Mouse (Mus musculus) lung, embryonic 15.5 days (tissue): ENCODE data around the gene Phldb3. TPM values are rescaled to one million over a fixed set of nuclear protein-coding genes. Genes with fewer than 3 reads are reported as not detected.

Experiments
- ATAC-seq: fragments of 200-750 bp; cut with Nextera tagmentation; 2 replicates; pipeline ENCODE4 v1.8.0; 2017; ENCODE audit warnings: moderate number of reproducible peaks, borderline replicate concordance; ENCODE audit not compliant: low FRiP score, low TSS enrichment; ENCODE audit errors: extremely low read depth
- H3K27ac ChIP-seq: fragments of 300-500 bp; sonication (generic); 2 replicates; pipeline ENCODE4 v1.5.1; 2015; ENCODE audit warnings: moderate library complexity, mild to moderate bottlenecking, inconsistent platforms
- H3K27me3 ChIP-seq: fragments of 300-500 bp; sonication (generic); 2 replicates; pipeline ENCODE4 v1.6.1; 2015; ENCODE audit warnings: inconsistent platforms
- H3K36me3 ChIP-seq: fragments of 300-500 bp; sonication (generic); 2 replicates; pipeline ENCODE4 v1.6.1; 2015; ENCODE audit warnings: inconsistent platforms
- H3K4me1 ChIP-seq: fragments of 300-500 bp; sonication (generic); 2 replicates; pipeline ENCODE4 v1.6.1; 2015; ENCODE audit warnings: inconsistent platforms
- H3K4me2 ChIP-seq: fragments of 300-500 bp; sonication (generic); 2 replicates; pipeline ENCODE4 v1.6.1; 2015; ENCODE audit warnings: inconsistent platforms, mild to moderate bottlenecking, moderate library complexity
- H3K4me3 ChIP-seq: fragments of 300-500 bp; sonication (generic); 2 replicates; pipeline ENCODE4 v1.5.1; 2015; ENCODE audit warnings: mild to moderate bottlenecking, inconsistent platforms
- H3K9ac ChIP-seq: fragments of 300-500 bp; sonication (generic); 2 replicates; pipeline ENCODE4 v1.6.1; 2015; ENCODE audit warnings: inconsistent platforms
- H3K9me3 ChIP-seq: fragments of 300-500 bp; sonication (generic); 2 replicates; pipeline ENCODE4 v1.6.1; 2016; ENCODE audit warnings: inconsistent platforms
- WGBS: fragments of 180-500 bp; shearing (Covaris S2); methylation state at CpG from one replicate; pipeline ENCODE4 v1.1.7; 2015; 5-methylcytosine and 5-hydroxymethylcytosine counted together
- polyA plus RNA-seq: library from polyadenylated mRNA; unstranded; fragments of >200 nt; fragmentation: Nextera tagmentation; extraction: Ambion mirVana; gene quantifications from 2 replicates; pipeline ENCODE4 v1.2.1, GENCODE M21; 2015

Gene Phldb3
- polyA plus RNA-seq, 1 experiment from 2014 or later = 0.21 TPM

DNA sequence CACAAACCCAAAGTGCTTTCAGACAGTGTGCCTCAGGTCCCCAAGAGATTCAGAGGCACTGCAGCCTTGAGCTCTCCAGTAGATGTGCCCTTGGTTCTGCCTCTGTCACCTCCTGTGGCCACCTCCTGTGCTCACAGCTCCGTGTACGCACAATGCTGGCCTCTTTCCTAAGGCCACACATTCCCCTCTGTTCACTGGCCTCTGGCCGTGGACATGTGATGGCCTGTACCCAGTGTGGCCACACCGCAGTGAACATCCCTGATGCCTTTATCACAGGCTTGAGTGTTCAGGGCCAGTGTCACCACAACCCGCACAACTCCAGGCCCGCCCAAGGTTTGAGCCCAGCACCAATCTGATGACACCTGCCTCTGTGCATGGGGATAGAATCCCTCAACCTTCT lies 25.7 kb upstream of the Phldb3 start:
- Histone ChIP-seq H3K9me3 (no peaks in the 10 kb centered on the region), H3K4me2 (no peak overlapping the region), H3K4me1 (peaks cover 14% of the 10 kb centered on the region), H3K27ac (no peak overlapping the region), H3K9ac (no peak overlapping the region), H3K36me3 (no peaks in the 10 kb centered on the region), H3K27me3 (peaks cover 30% of the 10 kb centered on the region), H3K4me3 (no peak overlapping the region)
- WGBS = 93% methylated on average over 6 of the region's 6 CpGs
- no peak for ATAC-seq

DNA sequence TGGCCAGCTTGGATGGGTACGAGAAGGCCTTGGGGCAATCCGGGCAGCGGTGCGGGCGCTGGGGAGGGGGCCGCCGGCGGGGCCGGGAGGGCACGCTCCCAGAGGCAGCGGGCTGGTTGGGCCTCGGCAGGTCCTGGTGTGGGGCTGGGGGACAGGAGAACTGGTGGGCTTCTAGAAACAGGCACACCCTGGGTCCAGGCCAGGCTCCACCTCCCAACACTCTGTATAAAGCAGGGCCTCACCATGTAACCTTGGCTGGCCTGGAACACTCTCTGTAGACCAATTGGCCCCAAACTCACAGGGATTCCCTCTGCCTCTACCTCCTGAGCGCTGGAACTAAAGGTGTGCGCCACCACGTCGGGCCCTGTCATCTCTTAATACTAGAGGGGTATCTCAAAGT lies 24.6 kb upstream of the Phldb3 start:
- Histone ChIP-seq H3K27me3 (peaks cover 30% of the 10 kb centered on the region), H3K4me3 (no peak overlapping the region), H3K36me3 (no peaks in the 10 kb centered on the region), H3K9ac (no peak overlapping the region), H3K4me2 (no peak overlapping the region), H3K9me3 (no peaks in the 10 kb centered on the region), H3K27ac (no peak overlapping the region), H3K4me1 (peaks cover 14% of the 10 kb centered on the region)
- 0 out of 2 replicates have a peak, but pooled peaks have one; percentile 37 for ATAC-seq
- WGBS = 42% methylated on average over 16 of the region's 16 CpGs

DNA sequence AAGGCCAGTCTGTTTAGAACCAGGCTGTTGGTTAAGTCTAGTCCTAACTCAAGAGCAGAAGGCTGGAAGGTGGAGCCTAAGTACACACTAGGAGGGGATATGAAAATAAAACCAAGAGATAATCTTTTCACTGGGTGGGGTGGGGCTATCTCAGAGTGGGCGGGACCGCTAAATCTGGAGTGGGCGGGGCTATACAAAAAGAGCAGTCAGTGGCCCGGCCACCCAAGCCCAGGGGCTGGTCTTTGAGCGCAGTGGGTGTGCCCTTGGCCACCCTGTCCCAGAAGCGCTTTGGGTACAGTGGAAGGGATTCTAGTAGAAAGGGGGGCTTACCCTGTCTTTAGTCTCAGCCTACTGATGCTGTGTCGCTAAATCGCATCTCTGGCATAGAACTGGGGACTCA lies 23.7 kb upstream of the Phldb3 start:
- peak; percentile 82 for ATAC-seq
- Histone ChIP-seq H3K27ac (no peak overlapping the region), H3K36me3 (no peaks in the 10 kb centered on the region), H3K27me3 (peaks cover 30% of the 10 kb centered on the region), H3K4me3 (peak overlapping the region; percentile 51), H3K4me2 (peak overlapping the region; percentile 72), H3K9ac (peak overlapping the region; percentile 55), H3K9me3 (no peaks in the 10 kb centered on the region), H3K4me1 (peaks cover 14% of the 10 kb centered on the region)
- 4% methylated on average over 8 of the region's 8 CpGs for WGBS

DNA sequence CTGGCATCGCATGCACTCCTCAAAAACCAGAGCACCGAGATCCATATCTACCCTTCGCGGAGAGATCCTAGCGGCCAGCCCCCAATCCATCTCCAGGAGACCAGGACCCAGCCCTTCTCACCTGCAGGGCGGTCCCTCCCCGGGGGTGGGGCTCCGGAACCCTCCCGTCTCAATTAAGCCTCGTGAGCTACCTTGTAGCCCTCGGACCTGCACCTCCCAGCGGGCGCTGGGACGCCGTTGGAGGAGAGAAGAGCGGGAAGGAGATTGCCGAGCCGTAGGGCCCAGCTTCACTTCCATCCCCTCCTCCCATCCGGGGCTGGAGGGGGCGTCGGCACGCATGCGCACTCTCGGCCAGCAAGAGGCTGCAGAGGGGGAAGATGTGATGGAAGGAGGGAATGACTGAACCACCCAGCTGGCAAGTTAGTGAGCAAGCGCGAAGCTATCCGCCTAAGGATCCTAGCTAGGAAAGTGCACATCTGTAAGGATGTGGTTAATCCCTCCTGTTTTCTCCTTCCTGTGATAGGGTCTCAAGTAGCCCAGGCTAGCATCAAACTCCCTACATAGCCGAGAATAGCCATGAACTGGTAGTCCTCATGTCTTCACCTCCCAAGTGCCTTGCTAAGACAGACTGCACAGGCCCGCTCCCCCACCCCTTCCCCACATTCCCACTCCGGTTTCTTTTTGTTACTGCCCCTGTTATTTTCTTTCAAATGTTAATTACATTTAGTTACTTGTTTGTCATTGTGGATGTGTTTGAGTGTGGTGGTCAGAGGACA lies 23.0 kb upstream of the Phldb3 start, which contains the start of the genes Ethe1 and Zfp575:
Gene Ethe1, plus strand, starts transcription at position 214 of the 776 bp plus-strand sequence.
Gene Zfp575, minus strand, starts transcription at position 312 of the 776 bp plus-strand sequence.
- H3K9me3 ChIP-seq = no peaks in the 10 kb centered on the region
- peak; percentile 48 for ATAC-seq
- H3K27ac ChIP-seq = no peak within 1 kb of the TSS
- 7% methylated on average over 30 of the region's 30 CpGs for WGBS
- H3K4me2 ChIP-seq = peak within 1 kb of the TSS; percentile 72
- H3K4me1 ChIP-seq = peaks cover 14% of the 10 kb centered on the region
- peak within 1 kb of the TSS; percentile 51 for H3K4me3 ChIP-seq
- peak within 1 kb of the TSS; percentile 55 for H3K9ac ChIP-seq
- no peaks in the 10 kb centered on the region for H3K36me3 ChIP-seq
- H3K27me3 ChIP-seq = peaks cover 30% of the 10 kb centered on the region

DNA sequence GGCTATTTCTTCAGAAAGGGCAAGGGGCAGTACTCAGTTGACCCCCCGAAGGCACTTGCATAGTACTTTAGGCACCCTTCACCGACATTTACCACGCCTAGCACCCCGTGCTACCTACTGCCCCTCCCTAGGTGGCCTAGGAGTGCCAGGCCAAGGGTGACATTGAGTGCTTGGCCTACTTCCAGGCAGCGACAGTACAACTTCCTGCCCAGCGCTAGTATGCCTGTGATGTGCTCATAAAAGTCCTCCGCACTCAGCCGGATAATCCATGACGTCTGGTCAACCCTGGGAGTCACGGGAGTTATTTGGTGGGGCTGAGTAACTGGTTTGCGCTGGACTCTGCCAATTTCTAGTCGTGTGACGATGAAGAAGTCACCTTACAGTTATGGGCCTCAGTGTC lies 22.2 kb upstream of the Phldb3 start:
- no peak for ATAC-seq
- H3K27ac ChIP-seq = no peak overlapping the region
- H3K4me3 ChIP-seq = no peak overlapping the region
- no peak overlapping the region for H3K9ac ChIP-seq
- no peaks in the 10 kb centered on the region for H3K36me3 ChIP-seq
- 53% methylated on average over 13 of the region's 13 CpGs for WGBS
- H3K4me1 ChIP-seq = peaks cover 21% of the 10 kb centered on the region
- no peak overlapping the region for H3K4me2 ChIP-seq
- H3K27me3 ChIP-seq = peaks cover 30% of the 10 kb centered on the region
- H3K9me3 ChIP-seq = no peaks in the 10 kb centered on the region

DNA sequence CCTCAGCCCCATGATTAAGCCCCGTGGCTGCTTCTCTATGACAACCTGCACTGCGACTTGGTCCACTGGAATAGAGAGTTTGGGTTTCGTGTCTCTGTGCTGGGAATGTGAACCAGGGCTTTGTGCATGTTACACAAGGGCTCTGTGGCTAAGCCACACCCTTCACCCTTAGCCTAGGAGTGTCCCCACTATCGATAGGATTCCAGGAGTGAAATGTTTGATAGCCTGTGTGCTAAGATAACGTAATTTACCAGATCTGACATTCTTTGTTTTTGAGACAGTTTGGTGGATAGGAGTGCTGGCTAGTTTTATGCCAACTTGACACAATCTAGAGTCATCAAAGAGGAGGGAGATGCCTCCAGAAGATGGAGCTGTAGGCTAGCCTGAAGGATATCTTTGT lies 18.8 kb upstream of the Phldb3 start:
- no peak overlapping the region for H3K9ac ChIP-seq
- H3K4me1 ChIP-seq = peaks cover 33% of the 10 kb centered on the region
- H3K27ac ChIP-seq = no peak overlapping the region
- WGBS = 57% methylated on average over 5 of the region's 5 CpGs
- H3K36me3 ChIP-seq = no peaks in the 10 kb centered on the region
- no peaks in the 10 kb centered on the region for H3K9me3 ChIP-seq
- no peak overlapping the region for H3K4me3 ChIP-seq
- H3K4me2 ChIP-seq = no peak overlapping the region
- H3K27me3 ChIP-seq = peaks cover 18% of the 10 kb centered on the region
- no peak for ATAC-seq

DNA sequence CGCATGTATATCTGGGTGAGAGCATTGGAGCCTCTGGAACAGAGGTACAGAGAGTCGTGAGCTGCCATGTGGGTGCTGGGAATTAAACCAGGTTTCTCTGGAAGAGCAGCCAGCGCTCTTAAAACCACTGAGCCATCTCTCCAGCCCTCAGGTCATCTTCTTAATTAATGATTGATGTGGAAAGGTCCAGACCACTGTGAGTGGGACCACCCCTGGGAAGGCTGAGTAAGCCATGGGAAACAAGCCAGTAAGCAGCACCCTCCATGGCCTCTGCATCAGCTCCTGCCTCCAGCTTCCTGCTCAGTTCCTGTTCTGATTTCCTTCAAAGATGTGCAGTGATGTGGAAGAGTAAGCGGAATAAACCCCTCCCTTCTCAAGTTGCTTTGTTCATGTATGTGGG lies 18.4 kb upstream of the Phldb3 start:
- no peak for ATAC-seq
- Histone ChIP-seq H3K36me3 (no peaks in the 10 kb centered on the region), H3K4me1 (peaks cover 29% of the 10 kb centered on the region; the same call in 1 of the 2 replicates), H3K9ac (no peak overlapping the region), H3K27me3 (peaks cover 14% of the 10 kb centered on the region), H3K4me2 (no peak overlapping the region), H3K9me3 (no peaks in the 10 kb centered on the region), H3K4me3 (no peak overlapping the region), H3K27ac (no peak overlapping the region)
- WGBS = 60% methylated on average over 4 of the region's 4 CpGs

DNA sequence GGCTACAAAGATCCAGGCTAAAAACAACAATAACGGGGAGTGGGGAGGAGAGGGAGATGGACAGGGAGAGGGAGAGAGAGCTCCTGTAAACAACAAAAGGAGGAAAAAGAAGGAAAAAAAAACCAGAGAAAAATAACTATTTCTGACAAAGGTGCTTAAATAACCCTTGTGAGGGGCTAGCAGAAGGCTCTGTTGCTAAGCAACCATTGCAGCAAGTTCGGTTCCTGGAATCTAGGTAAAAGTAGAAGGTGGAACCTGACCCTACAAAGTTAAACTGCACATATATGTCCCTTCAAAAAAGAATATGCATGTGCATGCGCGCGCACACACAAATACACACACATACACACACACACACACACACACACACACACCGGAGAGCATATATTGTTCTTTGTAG lies 17.8 kb upstream of the Phldb3 start:
- no peak overlapping the region for H3K4me3 ChIP-seq
- H3K9me3 ChIP-seq = no peaks in the 10 kb centered on the region
- no peak overlapping the region for H3K27ac ChIP-seq
- H3K4me2 ChIP-seq = no peak overlapping the region
- no peaks in the 10 kb centered on the region for H3K36me3 ChIP-seq
- WGBS = 73% methylated on average over 6 of the region's 6 CpGs
- H3K9ac ChIP-seq = no peak overlapping the region
- H3K4me1 ChIP-seq = peaks cover 23% of the 10 kb centered on the region; the same call in 1 of the 2 replicates
- ATAC-seq = no peak
- peaks cover 10% of the 10 kb centered on the region; the same call in 1 of the 2 replicates for H3K27me3 ChIP-seq

DNA sequence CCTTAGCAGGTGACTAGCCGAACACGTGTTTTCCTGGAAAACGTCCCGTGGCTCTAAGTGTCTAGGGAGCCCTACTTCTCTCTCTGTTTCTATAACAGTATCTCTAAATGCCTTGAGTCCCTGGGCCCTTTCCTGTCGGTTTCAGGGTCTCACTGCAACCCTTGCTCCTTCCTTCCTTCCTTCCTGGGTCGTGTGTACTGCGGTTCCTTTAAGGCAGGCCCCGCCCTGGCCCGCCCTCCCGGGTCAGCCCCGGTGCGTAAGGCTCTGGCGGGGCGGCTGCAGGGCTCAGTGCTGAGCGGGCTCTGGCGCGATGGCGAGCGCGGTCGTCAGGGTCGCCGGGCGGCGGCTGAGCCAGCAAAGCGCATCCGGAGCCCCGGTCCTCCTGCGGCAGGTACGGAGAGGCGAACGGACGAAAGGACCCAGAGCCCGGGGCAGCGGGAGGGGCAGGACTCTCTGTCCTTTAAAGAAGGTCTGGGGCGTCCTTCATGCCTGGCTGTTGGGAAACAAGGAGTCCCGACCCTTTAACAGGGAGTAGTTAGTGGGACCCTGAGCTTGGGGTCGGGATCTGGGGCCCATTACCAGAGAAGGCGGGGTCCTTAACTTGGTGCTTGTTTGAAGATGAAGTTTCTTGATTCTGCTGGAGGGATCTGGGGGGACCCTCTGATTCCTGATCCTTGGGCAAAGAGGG lies 16.8 kb upstream of the Phldb3 start:
- no peaks in the 10 kb centered on the region for H3K36me3 ChIP-seq
- H3K27me3 ChIP-seq = peaks cover 10% of the 10 kb centered on the region; the same call in 1 of the 2 replicates
- 1% methylated on average over 38 of the region's 39 CpGs for WGBS
- H3K4me1 ChIP-seq = 0 out of 2 replicates have a peak, but pooled peaks cover 21% of the 10 kb centered on the region
- no peak overlapping the region; the same call in 1 of the 2 replicates for H3K27ac ChIP-seq
- ATAC-seq = peak; percentile 89; the same call in 1 of the 2 replicates
- peak overlapping the region; percentile 89 for H3K4me2 ChIP-seq
- peak overlapping the region; percentile 61 for H3K9ac ChIP-seq
- no peaks in the 10 kb centered on the region for H3K9me3 ChIP-seq
- peak overlapping the region; percentile 68 for H3K4me3 ChIP-seq

DNA sequence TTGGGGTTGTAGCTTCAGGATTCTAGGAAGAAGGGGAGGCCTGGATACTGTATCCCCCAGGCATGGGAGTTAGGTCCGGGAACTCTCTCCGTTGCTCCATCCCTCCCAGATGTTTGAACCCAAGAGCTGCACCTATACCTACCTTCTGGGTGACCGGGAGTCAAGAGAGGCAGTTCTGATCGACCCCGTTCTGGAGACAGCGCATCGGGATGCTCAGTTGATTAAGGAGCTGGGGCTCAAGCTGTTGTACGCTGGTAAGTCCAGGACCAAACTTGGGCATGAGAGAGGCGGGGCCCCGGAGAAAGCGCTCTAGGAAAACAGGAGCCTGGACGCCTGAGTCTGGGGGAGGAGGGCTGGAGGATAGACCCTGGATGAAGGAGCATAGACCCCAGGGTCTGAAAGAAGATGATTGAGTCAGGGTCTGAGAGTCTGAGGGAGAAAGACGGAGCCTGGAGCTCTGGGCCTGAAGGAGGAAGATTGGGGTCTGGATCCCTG lies 16.2 kb upstream of the Phldb3 start:
- H3K9me3 ChIP-seq = no peaks in the 10 kb centered on the region
- H3K27me3 ChIP-seq = peaks cover 10% of the 10 kb centered on the region; the same call in 1 of the 2 replicates
- H3K4me1 ChIP-seq = 0 out of 2 replicates have a peak, but pooled peaks cover 21% of the 10 kb centered on the region
- peak overlapping the region; percentile 61 for H3K9ac ChIP-seq
- no peak overlapping the region for H3K27ac ChIP-seq
- ATAC-seq = peak; percentile 41; the same call in 1 of the 2 replicates
- 3% methylated on average over 13 of the region's 13 CpGs for WGBS
- H3K4me2 ChIP-seq = peak overlapping the region; percentile 89
- H3K36me3 ChIP-seq = no peaks in the 10 kb centered on the region
- H3K4me3 ChIP-seq = peak overlapping the region; percentile 68

DNA sequence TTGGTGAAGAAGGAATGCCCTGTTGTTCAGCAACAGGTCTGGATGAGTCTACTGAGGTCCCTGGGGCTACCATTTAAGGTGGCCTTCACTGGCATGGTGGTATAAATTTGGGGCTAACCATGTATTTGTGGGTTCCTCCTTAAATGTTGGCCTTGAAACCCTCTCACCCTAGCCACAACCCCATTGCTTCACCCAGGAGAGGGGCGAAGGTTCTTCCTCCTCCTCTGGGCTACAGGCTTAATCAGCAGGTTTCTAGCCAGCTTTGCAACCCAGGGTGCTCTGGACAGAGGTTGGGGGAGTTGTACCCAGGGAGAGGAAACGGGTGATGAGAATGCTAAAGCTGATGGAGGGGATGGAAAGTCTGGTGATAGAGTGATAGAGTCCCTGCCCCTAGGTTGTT lies 15.1 kb upstream of the Phldb3 start:
- no peaks in the 10 kb centered on the region for H3K9me3 ChIP-seq
- no peak overlapping the region for H3K27ac ChIP-seq
- H3K4me1 ChIP-seq = 0 out of 2 replicates have a peak, but pooled peaks cover 21% of the 10 kb centered on the region
- ATAC-seq = no peak
- peaks cover 10% of the 10 kb centered on the region; the same call in 1 of the 2 replicates for H3K27me3 ChIP-seq
- H3K36me3 ChIP-seq = no peaks in the 10 kb centered on the region
- no peak overlapping the region for H3K4me2 ChIP-seq
- H3K4me3 ChIP-seq = no peak overlapping the region
- no peak overlapping the region for H3K9ac ChIP-seq
- WGBS = 67% methylated on average over 2 of the region's 2 CpGs
